Mouse (Mus musculus): Measurements from ENCODE around the gene Pknox1.

GRCm38 (mm10) chr17:31557124-31557880 lies 7.2 kb upstream of the Pknox1 start:
- no peak for TF ChIP-seq POLR2A (IDR thresholded peaks at IDR 0.05; ENCODE audit: low read depth, low read length)
- no peak for TF ChIP-seq CTCF (IDR thresholded peaks at IDR 0.05; ENCODE audit: extremely low read depth, insufficient read length, insufficient replicate concordance, low read depth, low read length)
